Mouse (Mus musculus) right cerebral cortex, postnatal 36 days (tissue): ENCODE data around the gene Schip1.

ENCODE experiments used
- DNase-seq, 2 experiments: peaks; one replicate each; pipeline ENCODE4 v3.0.0; 2022; ENCODE audit warnings: low spot score in 2 of 2, mixed read lengths in 1 of 2

Gene Schip1

DNA sequence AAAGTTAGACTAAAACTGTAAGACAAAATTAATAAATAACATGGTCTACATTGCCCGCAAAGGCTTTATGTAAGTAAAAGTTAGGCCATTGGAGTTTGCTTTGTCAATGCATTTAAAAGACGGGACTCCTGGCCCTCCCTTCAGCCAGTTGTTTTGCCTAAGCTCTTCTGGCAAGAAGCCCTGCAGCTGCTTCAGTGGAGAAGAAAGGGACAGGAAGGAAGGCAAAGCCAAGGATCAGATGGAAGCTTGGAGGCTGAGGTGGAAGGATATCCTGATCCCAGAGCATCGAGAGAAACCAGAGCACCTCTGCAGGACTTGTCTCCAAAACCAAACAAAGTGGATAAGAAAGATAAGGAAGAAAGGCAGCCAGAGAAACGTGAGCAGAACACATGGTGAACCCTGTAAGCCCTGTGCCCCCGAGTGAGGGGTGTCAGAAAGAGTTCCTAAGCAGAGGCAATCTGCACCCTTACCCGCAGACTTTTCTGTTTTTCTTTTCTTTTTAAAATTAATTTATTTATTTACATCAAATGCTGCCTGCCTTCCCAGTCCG is 442.2 kb downstream of the Schip1 start:
- no peak for DNase-seq

DNA sequence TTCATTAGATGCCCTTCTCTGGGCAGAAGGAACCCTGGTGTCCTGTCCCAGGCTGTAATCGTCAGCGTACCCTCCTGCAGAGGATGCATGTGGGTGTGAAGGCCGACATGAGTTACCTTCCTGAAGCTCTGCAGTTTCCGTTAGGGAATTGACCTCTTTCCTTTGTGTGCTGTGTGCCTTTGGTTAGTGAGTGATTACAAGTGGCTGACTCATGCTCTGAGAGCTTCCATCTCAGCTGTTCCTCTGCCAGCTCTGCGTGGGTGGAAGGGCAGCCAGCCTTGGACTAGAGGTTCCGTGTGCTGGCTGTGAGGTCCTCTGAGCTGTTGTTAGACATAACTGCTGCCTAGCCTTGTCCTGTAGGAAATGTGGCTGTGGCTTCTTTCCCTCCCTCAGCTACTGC is 444.0 kb downstream of the Schip1 start:
- peak in 1 of 2 experiments; percentile 54 for DNase-seq

DNA sequence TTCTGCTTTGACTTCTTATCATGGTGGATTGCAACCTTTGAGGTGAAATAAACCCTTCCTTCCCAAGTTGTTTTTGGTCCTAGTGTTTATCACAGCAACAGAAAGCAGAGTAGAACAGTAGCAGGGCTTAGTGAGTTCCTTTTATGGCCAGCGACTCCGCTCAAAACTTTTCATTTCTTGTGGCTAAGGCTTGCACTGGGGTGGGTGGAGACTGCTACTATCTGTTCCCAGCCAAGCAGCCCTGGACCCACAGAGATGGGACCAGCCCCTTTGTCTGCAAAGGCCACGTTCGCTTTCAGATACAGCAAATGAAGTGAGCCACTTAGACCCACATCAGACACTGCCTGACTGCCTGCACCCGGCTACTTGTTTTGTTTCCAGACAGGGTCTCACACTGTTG is 446.3 kb downstream of the Schip1 start:
- no peak for DNase-seq

DNA sequence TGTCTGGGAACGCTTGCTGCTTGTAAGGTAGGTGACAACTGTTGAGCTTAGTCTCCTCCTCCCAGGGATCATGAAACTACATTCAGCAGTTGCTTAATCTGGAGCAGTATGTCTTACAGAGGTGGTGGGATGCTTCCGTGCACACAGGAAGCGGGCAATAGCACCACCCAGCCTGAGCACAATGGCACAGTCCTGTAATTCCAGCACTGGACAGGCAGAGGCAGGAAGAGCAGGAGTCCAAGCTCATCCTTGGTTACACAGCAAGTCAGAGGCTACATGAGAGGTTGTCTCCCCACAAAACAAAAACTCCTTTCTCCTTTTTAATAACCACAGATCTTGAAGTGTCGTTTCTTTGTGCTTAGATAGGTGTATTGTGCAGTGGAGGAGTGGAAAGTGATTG is 447.1 kb downstream of the Schip1 start:
- no peak for DNase-seq

DNA sequence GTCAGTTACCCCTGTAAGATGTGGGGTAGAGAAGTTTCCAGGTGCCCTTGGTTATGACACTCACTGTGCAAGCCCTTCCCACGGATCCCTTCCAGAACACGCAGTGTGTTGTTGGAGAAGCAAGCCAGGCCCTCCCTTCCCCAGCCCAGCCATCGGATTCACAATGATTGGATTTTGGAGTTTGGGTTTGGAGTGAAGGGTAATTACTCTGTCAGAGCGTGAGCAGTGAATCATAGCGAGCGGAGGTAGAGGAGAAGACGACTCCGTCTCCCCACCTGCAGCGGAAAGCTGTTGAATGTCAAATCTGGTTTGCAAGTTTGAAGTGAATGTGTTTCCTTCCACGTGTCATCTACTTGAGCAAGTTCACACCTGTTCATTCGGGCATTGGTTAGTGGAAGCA is 447.7 kb downstream of the Schip1 start:
- no peak for DNase-seq

DNA sequence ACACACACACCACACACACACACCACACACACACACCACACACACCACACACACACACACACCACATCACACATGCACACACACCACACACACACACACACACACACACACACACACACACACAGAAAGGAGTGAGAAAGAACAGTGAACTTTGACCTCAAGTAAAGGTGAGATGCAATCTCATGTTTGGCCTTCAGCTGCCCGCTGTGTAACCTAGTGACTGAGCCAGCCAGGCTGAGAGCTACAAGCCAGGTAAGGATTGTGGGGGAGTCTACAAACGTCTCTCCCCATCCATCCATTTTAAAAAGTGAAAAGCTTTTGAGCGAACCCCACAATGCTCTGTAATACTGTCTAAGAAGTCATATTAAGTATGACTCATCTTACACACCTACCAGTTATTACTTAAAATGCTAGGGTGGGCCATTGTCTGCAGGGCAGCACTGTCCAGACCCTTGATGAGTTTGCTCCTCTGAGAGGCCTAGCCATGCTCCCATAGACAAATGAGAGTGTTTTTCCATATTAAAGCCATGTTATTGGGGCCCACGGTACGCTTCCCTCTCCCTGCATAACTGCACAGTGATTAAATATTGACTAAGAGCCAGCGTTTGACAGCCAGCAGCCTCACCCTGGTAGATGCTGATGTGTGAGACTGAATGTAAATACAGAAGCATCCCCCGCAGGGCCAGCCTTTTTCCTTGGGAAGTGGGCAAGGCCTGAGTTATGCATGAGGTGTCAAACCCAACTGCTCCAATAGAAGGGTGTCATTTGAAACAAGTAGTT is 448.9 kb downstream of the Schip1 start:
- DNase-seq, result no peak

DNA sequence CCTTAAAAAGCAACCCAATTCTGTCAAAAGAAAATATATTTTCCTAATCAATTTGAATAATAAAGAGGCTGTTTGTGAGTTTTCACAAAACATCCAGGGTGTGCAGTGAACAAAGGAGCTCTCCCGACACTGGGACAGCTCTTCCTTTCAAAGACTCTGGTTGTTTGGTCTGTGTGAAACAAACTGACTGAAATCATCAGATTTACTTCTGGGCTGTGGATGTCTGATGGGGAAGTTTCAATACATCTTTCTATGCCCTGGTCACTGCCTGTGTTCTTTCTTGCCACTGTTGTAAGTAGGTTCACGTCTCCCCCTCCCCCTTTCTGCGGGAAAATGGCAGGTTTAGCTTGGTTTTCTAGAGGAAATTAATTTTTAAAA is 449.5 kb downstream of the Schip1 start:
- no peak for DNase-seq

DNA sequence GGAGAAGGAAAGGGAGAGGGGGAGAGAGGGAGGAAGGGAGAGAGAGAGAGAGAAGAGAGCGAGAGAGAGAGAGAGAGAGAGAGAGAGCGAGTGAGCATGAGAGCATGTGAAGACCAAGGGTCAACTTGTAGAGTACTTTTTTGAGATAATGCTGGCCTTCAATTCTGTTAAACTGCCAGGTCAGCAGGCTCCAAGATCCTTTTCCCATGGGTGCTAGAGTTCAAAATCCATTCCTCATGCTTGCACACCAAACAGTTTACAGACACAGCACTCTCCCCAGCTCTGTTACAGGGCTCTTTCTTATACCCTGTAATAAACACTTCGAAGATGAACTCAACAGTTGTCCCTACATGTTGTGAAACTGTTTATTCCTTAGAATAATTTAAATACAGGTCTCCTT is 450.1 kb downstream of the Schip1 start:
- no peak for DNase-seq

DNA sequence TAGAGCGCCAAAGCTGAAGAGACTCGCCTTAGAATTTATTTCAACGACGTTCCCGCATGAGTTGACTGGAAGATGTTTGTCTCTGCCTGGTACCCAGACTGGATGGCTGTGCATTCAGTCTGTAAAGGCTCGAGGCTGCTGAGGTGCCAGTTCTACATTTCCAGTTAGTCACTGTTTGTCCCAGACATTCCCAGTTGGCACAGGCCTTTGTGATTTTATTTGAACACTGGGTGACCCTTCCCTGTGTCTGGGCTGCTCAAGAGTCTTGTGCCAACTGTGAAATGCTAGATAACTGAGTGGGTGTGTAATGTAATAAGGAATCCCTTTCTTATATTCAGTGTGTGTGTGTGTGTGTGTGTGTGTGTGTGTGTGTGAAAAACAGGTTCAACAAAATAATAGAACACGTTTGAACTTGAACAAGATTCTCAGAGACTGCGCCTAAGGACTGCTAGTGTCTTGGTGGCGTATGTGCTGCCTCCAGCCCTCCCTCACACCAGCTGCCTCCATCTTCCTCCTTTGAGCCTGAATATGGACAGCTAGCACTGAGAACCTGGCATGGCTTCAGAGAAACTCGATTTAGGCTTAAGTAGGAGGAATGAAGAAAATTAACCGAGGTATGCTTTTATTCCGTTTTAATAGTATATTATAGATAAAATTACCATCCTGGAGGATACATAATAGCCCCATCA is 451.9 kb downstream of the Schip1 start:
- peak; percentile 39 to 78 for DNase-seq

DNA sequence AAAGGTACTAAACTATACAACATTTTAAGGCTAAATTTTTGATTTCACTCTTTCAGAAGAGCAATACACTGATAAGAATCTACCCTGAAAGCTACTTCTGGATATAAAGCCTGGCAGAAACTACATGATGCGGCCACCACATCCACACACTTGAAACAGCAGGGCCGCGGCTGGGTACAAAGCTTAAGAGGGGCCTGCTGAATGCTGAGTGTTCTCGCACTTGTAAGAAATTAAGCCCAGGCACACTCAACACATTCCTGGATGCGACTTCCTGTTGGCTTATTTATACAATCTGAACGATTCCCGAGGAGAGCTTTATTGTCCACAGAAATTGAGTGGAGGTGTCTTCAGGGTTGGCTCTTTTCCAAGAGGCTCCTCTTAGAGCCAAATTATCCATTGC is 452.6 kb downstream of the Schip1 start:
- no peak for DNase-seq

DNA sequence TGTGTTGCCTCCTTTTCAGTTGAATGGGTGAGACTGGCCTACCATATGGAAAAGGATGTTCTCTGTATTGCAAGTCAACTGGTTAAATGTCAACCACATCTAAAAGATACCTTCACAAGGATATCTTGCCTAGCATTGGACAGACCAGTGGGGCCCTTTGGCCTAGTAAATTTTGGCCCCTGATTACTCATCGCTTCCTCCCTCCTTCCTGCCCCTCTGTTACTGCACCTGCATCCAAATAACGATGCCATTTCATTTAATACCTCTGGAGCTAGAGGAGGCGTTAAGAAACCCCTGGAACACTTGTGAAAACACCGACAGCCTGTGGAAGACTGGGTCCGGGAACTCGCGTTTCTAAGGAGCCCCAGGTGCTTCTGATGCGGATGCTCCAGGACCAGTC is 453.4 kb downstream of the Schip1 start:
- no peak for DNase-seq

DNA sequence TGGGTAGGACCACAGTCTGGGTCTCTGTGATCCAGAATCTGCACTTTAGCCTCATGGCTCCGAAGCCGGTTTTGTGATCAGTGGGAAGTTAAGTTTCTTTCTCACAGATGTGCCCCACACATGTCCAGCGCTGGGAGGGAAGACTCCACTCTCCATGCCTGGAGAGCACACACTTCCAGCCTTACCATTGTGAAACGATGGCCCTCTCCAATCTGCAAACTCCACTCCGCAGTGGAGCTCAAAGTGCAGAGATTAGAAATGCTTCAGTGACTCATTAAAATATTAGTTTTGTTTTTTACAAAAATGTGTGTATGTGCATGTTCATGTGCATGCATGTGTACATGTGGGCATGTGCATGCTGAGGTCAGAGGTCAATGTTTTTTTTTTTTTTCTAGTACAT is 454.0 kb downstream of the Schip1 start:
- no peak for DNase-seq

DNA sequence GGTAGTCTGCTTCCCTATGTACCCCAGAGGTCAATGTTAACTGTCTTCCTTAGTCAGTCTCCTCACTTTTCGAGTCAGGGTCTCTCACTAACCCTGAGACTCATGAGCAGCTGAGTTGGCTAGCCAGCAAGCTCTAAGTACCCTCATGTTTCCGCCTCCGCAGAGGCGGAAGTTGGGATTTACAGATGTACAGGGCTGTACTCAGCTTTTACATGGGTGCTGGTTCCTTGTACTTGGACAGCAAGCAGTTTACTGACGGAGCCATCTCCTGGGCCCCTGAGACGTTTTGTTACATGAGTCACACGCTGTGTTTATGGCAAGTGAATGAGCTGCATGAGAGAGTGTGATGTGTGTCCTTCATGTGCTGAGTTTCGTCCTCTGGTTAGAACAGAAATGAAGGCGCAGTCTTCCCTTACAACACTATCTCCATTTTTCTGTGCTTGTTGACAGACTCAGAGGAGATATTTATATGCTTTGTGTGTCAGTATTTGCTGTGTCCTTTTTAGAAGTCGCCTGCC is 460.8 kb downstream of the Schip1 start:
- no peak for DNase-seq

DNA sequence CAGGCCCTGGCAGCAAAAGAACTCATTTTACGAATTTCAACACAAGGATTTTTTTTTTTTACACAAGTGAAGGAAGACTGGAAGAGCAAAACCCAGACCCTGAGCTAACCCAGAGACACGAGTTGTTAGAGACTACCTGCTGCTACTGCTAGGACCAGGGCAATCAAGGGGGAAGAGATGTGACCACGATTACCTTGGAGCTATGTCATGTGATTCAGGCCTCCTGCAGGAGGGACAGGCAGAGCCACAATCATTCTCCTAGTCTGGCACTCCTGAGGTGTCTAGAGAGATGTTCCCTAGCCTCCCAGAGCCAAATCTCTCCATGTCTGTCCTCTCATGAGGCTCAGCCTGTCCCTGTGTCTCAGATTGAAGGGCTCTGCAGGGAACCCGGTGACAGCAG is 461.8 kb downstream of the Schip1 start:
- DNase-seq, result no peak

DNA sequence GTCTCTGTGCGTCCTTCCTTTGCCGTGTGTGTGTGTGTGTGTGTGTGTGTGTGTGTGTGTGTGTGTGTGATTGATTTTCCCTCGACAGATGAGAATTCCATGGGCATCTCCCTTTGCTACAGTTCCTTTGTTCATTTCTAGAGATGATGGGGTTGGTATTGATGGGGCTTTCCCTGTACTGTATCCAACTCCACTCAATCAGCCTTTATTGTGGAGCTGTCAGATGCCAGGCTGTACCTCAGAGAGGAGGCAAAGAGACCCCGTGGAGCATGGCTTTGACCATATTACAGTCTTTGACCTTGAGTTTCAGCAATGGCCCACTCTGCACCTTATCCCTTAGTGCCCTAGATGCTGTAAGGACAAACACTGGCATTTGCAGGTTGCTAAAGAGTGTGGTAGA is 462.6 kb downstream of the Schip1 start:
- DNase-seq, result no peak

DNA sequence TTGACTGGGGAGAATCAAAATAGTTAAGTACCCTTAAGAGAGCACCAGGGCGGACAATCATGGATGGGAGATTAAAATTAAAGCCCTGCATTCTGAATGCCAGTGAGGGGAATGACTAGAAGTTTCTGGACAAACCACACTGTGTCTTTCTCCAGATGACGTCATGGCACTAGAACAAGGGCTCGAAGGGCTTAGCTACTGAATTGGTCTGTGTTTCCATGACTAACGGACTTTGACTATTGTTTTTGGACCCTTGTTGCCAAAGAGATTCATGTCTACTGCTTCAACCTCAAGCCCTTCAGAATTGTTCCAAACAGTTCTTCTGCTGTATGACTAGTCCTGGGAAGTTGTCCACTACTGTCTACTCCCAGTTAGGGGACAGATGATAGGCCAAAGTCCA is 467.3 kb downstream of the Schip1 start:
- no peak for DNase-seq

DNA sequence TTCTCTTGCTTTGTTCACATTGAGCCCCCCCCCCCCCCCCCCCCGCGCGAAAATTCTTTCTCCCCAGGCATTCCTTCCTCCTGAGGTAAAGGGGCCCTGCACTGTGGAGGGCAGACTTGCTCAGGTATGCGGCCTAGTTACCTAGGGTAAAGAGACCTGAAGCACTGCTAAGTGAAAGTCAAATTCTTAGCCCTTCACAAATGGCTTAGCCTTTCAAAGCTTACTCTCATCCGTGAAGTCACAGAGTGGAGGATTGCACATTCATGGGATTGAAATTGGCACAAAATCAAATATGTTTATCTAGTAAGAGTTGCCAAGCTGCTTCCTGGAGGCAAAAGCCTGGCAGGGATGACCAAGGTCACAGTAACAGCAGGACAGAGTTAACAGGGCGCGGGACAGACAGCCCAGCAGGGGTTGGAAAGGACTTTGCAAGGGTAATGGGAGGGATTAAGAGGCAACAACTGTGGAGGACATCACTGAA is 470.0 kb downstream of the Schip1 start:
- no peak for DNase-seq

DNA sequence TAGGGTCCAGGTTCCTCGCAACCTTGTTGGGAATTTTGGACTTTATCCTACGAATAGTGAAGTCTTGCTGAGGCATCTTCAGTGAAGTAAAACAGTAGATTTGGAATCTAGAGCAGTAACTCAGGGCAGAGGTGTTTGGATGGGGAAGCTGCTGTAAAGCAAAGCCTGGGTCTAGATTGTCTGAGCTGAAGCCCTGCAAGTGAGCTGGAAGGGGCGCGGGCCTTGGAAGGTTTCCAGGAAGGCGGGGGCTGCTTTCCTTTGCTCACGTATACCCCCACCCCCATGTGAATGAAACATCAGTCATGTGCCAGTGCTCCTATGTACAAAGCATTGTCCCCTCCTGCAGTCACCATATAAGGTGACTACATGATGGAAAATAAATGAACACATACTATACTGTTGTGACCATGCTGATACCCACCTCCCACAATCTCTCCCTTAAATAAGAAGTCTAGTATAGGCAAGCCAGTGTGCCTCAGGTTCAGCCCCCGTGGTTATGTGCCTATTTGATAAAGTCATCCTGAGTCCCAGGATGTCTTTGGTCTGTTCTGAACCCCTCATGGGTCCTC is 470.6 kb downstream of the Schip1 start:
- no peak for DNase-seq

DNA sequence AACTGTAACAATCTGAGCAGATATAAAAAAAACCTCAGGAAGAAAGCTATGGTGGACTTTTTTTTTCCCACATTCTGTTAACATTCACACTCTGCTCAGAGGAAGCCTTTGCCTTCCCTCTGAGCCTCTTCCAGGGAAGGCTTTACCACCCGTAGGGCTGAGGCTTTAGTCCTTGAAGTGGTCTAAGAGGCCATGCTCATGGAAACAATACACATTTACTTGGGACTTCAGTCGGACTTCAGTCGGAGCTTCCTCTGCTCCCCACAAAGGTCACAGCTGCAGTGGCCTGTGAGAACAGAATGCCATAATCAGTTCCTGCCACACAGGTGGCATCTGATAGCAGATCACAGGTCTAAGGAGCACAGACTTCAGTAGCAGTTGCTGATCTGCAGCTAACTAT is 471.5 kb downstream of the Schip1 start:
- no peak for DNase-seq

DNA sequence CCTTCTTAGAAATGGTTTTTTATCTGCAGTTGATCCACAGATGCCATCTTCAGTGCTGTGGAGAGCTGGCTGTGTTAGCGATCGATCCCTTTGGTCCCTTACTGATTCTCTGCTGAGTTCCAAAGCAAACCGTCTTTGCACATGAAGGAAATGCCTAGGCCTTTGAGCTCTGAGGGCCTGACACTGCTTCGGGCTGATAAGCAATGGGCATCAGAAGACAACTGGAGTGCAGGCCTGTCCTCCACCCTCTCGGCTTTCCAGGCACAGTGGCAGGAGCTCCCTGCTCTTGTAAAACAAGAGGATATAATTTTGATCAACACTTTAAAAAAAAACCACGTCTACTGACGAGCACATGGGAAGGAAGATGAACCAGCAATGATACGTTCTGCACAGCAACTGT is 477.1 kb downstream of the Schip1 start:
- no peak for DNase-seq

DNA sequence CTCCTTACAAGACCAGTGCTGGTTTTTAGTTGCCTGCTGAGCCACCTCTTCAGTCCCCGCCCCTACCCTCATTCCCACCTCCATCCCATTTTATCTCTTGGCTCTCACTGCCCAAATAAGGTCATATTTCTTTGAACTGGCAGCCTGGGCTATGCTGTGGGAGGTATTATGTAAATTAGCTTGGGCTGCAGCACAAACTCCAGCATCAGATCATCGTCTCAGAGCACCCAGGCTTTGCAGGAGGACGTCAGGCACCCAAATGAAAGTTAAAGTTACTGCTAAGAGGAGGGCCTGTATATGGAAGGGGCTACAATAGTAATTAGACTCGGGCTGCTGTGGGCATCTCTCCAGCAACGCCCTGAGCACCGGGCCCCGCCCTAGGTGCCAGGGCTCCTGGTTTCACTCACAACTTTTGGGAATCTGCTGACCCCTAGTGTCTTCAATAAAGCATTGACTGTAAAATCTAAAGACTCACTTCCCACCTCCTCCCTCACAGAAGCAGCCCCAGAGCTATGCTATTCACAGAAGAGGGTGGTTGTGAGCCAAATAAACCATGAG is 478.4 kb downstream of the Schip1 start:
- peak; percentile 51 to 52 for DNase-seq

DNA sequence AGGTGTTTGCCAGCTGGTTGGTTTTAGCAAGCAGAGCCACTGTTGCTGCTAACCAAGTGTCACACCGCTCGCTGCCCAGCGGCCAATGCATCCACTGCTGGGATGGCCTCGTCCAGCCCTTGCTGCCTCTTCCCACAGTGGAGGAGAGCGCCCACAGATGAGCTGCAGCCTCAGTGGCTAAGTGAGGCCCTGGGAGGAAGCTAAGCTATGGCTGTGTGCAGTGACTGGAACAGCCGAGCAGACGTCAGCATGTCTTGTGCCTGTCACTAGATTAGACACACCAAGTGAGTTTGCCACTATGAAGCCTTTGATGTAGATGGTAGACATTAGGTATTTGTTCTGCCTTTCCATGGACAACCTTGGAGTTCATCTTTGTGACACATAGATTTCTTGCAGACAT is 480.2 kb downstream of the Schip1 start:
- DNase-seq, result no peak
